Mouse (Mus musculus) CH12.LX (cell line): ENCODE measurements around the gene Ttc41. TPM values are rescaled to one million over a fixed set of nuclear protein-coding genes. Genes with fewer than 3 reads are reported as not detected.

ENCODE experiments used
- DNase-seq: peaks from one replicate; pipeline ENCODE4 v3.0.0-alpha.2; 2013; ENCODE audit errors: extremely low read depth
- H3K27ac ChIP-seq: 2 replicates; pipeline ENCODE4 v1.5.1; 2012; ENCODE audit warnings: low read depth, mild to moderate bottlenecking, control low read depth, moderate library complexity; ENCODE audit not compliant: insufficient read depth
- H3K27me3 ChIP-seq: replicated peaks from 2 replicates; pipeline ENCODE3; 2012; ENCODE audit warnings: inconsistent platforms
- H3K36me3 ChIP-seq, 2 experiments: replicated peaks in 1 of 2; 2 replicates each; pipeline versions ENCODE3 to v1.6.1; 2012; ENCODE audit warnings: inconsistent platforms in 1 of 2, low read length in 1 of 2, mild to moderate bottlenecking in 1 of 2, mixed read lengths in 1 of 2, moderate library complexity in 1 of 2; ENCODE audit not compliant: control insufficient read depth in 1 of 2, insufficient read depth in 1 of 2
- H3K4me1 ChIP-seq, 2 experiments: 2 replicates each; pipeline ENCODE4 v1.6.1; 2012; ENCODE audit warnings: inconsistent platforms in 1 of 2, moderate library complexity in 1 of 2; ENCODE audit not compliant: insufficient read depth in 2 of 2, control insufficient read depth in 1 of 2
- H3K4me2 ChIP-seq: 2 replicates; pipeline ENCODE4 v1.6.1; 2012; ENCODE audit warnings: low read depth, mild to moderate bottlenecking, control low read depth; ENCODE audit not compliant: poor library complexity, insufficient read depth, severe bottlenecking
- H3K4me3 ChIP-seq, 3 experiments: fragments of 150-350 bp in 1 of 3; sonication (generic) in 1 of 3; replicated peaks in 1 of 3; 2 replicates each; pipeline versions ENCODE3 to v1.5.1; 2011 to 2012; ENCODE audit warnings: low read depth in 2 of 3, low read length in 2 of 3, mild to moderate bottlenecking in 2 of 3, moderate library complexity in 2 of 3, control low read depth in 1 of 3, improper control_type of control experiment in 1 of 3, inconsistent platforms in 1 of 3, mixed read lengths in 1 of 3; ENCODE audit not compliant: poor library complexity in 1 of 3
- H3K79me2 ChIP-seq: replicated peaks from 2 replicates; pipeline ENCODE4 v1.6.1; 2012; ENCODE audit warnings: mild to moderate bottlenecking, moderate library complexity; ENCODE audit not compliant: control insufficient read depth, poor library complexity, insufficient read depth, severe bottlenecking; ENCODE audit errors: extremely low read depth
- H3K9ac ChIP-seq: 2 replicates; pipeline ENCODE4 v1.6.1; 2012; ENCODE audit warnings: low read depth, mild to moderate bottlenecking, control low read depth, moderate library complexity; ENCODE audit not compliant: insufficient read depth
- H3K9me3 ChIP-seq: replicated peaks from 2 replicates; pipeline ENCODE3; 2012; ENCODE audit warnings: low read length, inconsistent platforms, mixed read lengths
- E2F4 ChIP-seq: IDR thresholded peaks from 2 replicates; pipeline ENCODE4 v1.6.1; 2011; ENCODE audit warnings: low read depth, low read length, improper control_type of control experiment; ENCODE audit not compliant: insufficient replicate concordance
- ELF1 ChIP-seq: IDR thresholded peaks from 2 replicates; pipeline ENCODE4 v1.6.1; 2014; ENCODE audit warnings: low read depth, mild to moderate bottlenecking, inconsistent platforms, low read length, improper control_type of control experiment
- EP300 ChIP-seq: IDR thresholded peaks from 2 replicates; pipeline ENCODE4 v1.6.1; 2011; ENCODE audit warnings: low read length, improper control_type of control experiment
- GABPA ChIP-seq: IDR thresholded peaks from 2 replicates; pipeline ENCODE4 v1.6.1; 2012; ENCODE audit warnings: low read depth, low read length, improper control_type of control experiment, inconsistent platforms; ENCODE audit not compliant: insufficient replicate concordance
- MAX ChIP-seq: IDR thresholded peaks from 2 replicates; pipeline ENCODE4 v1.6.1; 2011; ENCODE audit warnings: low read length, improper control_type of control experiment
- MEF2A ChIP-seq: IDR thresholded peaks from 2 replicates; pipeline ENCODE4 v1.6.1; 2014; ENCODE audit warnings: low read depth, mild to moderate bottlenecking, inconsistent platforms, low read length, improper control_type of control experiment, borderline replicate concordance
- NELFE ChIP-seq: IDR thresholded peaks from 2 replicates; pipeline ENCODE4 v1.6.1; 2011; ENCODE audit warnings: low read depth, low read length, improper control_type of control experiment
- NRF1 ChIP-seq: IDR thresholded peaks from 2 replicates; pipeline ENCODE4 v1.6.1; 2014; ENCODE audit warnings: low read depth, mild to moderate bottlenecking, inconsistent platforms, low read length, improper control_type of control experiment, moderate library complexity
- PAX5 ChIP-seq: IDR thresholded peaks from 2 replicates; pipeline ENCODE4 v1.6.1; 2012; ENCODE audit warnings: low read length, inconsistent platforms, mixed read lengths
- RCOR1 ChIP-seq: conservative IDR thresholded peaks from 2 replicates; pipeline ENCODE4 v1.6.1; 2012; ENCODE audit warnings: low read depth, mild to moderate bottlenecking, inconsistent platforms, low read length, improper control_type of control experiment
- SIN3A ChIP-seq: IDR thresholded peaks from 2 replicates; pipeline ENCODE4 v1.6.1; 2012; ENCODE audit warnings: low read length, improper control_type of control experiment, inconsistent platforms
- SMC3 ChIP-seq: IDR thresholded peaks from 2 replicates; pipeline ENCODE4 v1.6.1; 2011; ENCODE audit warnings: low read depth, low read length, improper control_type of control experiment
- TCF12 ChIP-seq: IDR thresholded peaks from 2 replicates; pipeline ENCODE4 v1.6.1; 2014; ENCODE audit warnings: low read depth, mild to moderate bottlenecking, inconsistent platforms, low read length, improper control_type of control experiment
- UBTF ChIP-seq: IDR thresholded peaks from 2 replicates; pipeline ENCODE4 v1.6.1; 2012; ENCODE audit warnings: low read depth, mild to moderate bottlenecking, inconsistent platforms, low read length, improper control_type of control experiment, moderate library complexity
- ZC3H11A ChIP-seq: IDR thresholded peaks from 2 replicates; pipeline ENCODE4 v1.6.1; 2012; ENCODE audit warnings: low read depth, mild to moderate bottlenecking, inconsistent platforms, low read length, improper control_type of control experiment
- ZKSCAN1 ChIP-seq: IDR thresholded peaks from 2 replicates; pipeline ENCODE4 v1.6.1; 2012; ENCODE audit warnings: low read depth, inconsistent platforms, low read length, improper control_type of control experiment, borderline replicate concordance
- dilution Hi-C: fragments of 300-500 bp; cut with MboI; formaldehyde crosslinking; loops from 2 replicates; pipeline ENCODE4 v1.14.3; 2020; ENCODE audit warnings: low sequenced_read_pairs; ENCODE audit not compliant: extremely low pct_unique_long_range_greater_than_20kb, extremely low pct_ligation_motif_present
- in situ Hi-C: fragments of 300-500 bp; cut with MboI; formaldehyde crosslinking; loops from 3 replicates; pipeline ENCODE4 v1.14.3; 2019; ENCODE audit warnings: low sequenced_read_pairs, low pct_ligation_motif_present, low pct_unique_long_range_greater_than_20kb, mixed read lengths
- polyA plus RNA-seq: library from polyadenylated mRNA; unstranded; fragments of >175 nt; gene quantifications from 2 replicates; pipeline ENCODE4 v1.2.1, GENCODE M21; 2012; ENCODE audit warnings: low read depth; ENCODE audit not compliant: insufficient read length
- total RNA-seq, 2 experiments: library from RNA; depleted of rRNA; stranded (reverse); fragments of 300-350 nt in 1 of 2; fragments of >200 nt in 1 of 2; gene quantifications; 2 replicates each; pipeline ENCODE4 v1.2.3; 2012 to 2014

Gene Ttc41
- total and polyA plus RNA-seq, 3 experiments: 3.6 to 4.4 (median 4.2) TPM

- 0 out of 2 replicates have a peak, but pooled peaks have one; percentile 28 for TF ChIP-seq MAX
- peak; percentile 81 for TF ChIP-seq NELFE
- peak; percentile 49; the same call in 1 of the 2 replicates for TF ChIP-seq MEF2A
- TF ChIP-seq ELF1: peak; percentile 88
- TF ChIP-seq ZC3H11A: no peak
- no peak for TF ChIP-seq ZKSCAN1
- TF ChIP-seq SIN3A: peak; percentile 6; the same call in 1 of the 2 replicates
Observed at GRCm38 (mm10) chr10:86778398-86779116, 72.9 kb downstream of the Ttc41 start, which contains the start of gene Nt5dc3 (continued).

GRCm38 (mm10) chr10:86779117-86779755 lies 73.6 kb downstream of the Ttc41 start:
- peak overlapping the region; percentile 59 for H3K9ac ChIP-seq
- H3K4me1 ChIP-seq: peaks cover 5 to 33% of the 10 kb centered on the region in 2 experiments; a peak in 3 of 4 replicates
- no peak for DNase-seq
- H3K27me3 ChIP-seq: no peaks in the 10 kb centered on the region
- H3K9me3 ChIP-seq: no peaks in the 10 kb centered on the region
- H3K27ac ChIP-seq: no peak overlapping the region
- peaks cover 21% of the 10 kb centered on the region for H3K79me2 ChIP-seq
- dilution Hi-C loops (no loop called here), in situ Hi-C loops (no loop called here)
- peak overlapping the region; percentile 59 to 76 (median 68) for H3K4me3 ChIP-seq
- no peak for TF ChIP-seq E2F4
- no peak for TF ChIP-seq SMC3
- TF ChIP-seq EP300: no peak
- TF ChIP-seq TCF12: no peak
- no peak for TF ChIP-seq NRF1
- TF ChIP-seq GABPA: no peak
- TF ChIP-seq MEF2A: no peak
- TF ChIP-seq UBTF: no peak; the same call in 1 of the 2 replicates
- TF ChIP-seq PAX5: no peak
- no peak for TF ChIP-seq RCOR1
- H3K4me2 ChIP-seq: peak overlapping the region; percentile 32
- H3K36me3 ChIP-seq: peaks cover 0 to 5% of the 10 kb centered on the region in 2 experiments
